Mouse (Mus musculus): ENCODE measurements around the gene Pik3c2b. TPM values are rescaled to one million over a fixed set of nuclear protein-coding genes. Genes with fewer than 3 reads are reported as not detected.
A peak's percentile ranks its signal among the peaks of the same experiment; 100 is the strongest.

Gene Pik3c2b
- polyA plus RNA-seq, 1 experiment from 2014 or later, result 16.3 TPM

DNA sequence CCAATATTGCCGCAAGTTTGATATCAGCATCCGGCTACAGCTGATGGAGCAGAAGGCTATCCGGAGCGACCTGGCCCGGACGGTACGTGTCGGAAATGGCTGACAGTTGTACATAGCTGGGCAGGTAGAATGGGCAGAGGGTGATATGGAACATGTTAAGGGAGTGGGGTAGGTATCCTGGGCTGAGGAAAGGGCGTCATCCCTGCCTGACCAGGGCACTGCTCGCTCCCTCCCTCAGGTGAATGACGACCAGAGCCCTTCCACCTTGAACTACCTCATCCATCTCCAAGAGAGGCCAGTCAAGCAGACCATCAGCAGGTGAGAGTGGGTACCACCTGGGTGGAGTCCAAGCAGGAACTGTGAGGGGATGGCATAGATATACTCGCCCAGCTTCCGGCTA lies 29.1 kb downstream of the Pik3c2b start:
- Histone ChIP-seq H3K36me3 (ENCODE audit: control insufficient read depth, insufficient read depth, low read length) (peaks cover 24% of the 10 kb centered on the region), H3K9ac (ENCODE audit: low read length) (no peak overlapping the region), H3K4me3 (ENCODE audit: low read depth, low read length) (no peak overlapping the region), H3K4me1 (ENCODE audit: control insufficient read depth, insufficient read depth, low read length) (peaks cover 19% of the 10 kb centered on the region), H3K27ac (ENCODE audit: low read depth, low read length) (no peak overlapping the region), H3K9me3 (ENCODE audit: control insufficient read depth, low read length) (no peaks in the 10 kb centered on the region), H3K27me3 (ENCODE audit: control insufficient read depth, insufficient read depth, low read length) (no peaks in the 10 kb centered on the region), H3K4me2 (no peak overlapping the region)
- 93% methylated on average over 13 of the region's 13 CpGs for WGBS
- no peak for DNase-seq (ENCODE audit: low spot score, missing footprints)
- no peak for ATAC-seq (ENCODE audit: low FRiP score)

DNA sequence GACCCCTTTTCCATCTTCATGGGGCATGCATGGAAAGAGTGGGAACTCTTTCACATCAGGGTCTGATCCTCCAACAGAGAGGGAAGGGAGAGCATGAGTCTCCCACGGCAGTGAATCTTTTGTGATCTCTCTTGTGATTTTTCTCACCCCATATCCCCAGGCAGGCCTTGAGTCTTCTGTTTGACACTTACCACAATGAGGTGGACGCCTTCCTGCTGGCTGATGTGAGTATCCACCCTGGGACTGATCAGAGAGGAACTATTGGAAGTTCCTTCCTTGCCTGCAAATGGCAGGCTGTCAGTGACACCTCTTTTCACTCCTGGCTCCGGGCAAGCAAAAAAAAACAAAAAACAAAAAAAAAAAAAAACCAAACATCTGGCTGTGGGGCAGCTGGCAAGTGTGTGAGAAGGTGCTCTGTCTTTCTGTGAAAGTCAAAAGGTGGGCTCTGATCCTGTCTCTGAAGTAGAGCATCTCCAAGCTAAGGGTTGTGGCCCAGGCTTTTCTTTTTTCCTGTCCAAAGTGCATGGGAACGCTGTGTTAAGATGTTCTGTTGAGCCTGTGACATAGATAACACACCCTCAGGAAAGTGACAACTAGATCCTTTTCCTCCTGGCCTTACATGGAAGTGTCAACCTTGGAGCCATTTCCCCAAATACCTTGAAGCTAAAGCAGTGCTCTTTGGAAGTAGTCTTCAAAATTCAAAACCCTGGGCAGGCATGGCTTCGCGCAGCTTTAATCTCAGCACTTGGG lies 30.4 kb downstream of the Pik3c2b start:
- DNase-seq (ENCODE audit: low spot score, missing footprints) (no peak), ATAC-seq (ENCODE audit: low FRiP score) (no peak)
- Histone ChIP-seq H3K36me3 (ENCODE audit: control insufficient read depth, insufficient read depth, low read length) (peaks cover 24% of the 10 kb centered on the region), H3K9me3 (ENCODE audit: control insufficient read depth, low read length) (no peaks in the 10 kb centered on the region), H3K4me2 (no peak overlapping the region), H3K4me1 (ENCODE audit: control insufficient read depth, insufficient read depth, low read length) (peaks cover 32% of the 10 kb centered on the region), H3K27ac (ENCODE audit: low read depth, low read length) (no peak overlapping the region), H3K9ac (ENCODE audit: low read length) (no peak overlapping the region), H3K27me3 (ENCODE audit: control insufficient read depth, insufficient read depth, low read length) (no peaks in the 10 kb centered on the region), H3K4me3 (ENCODE audit: low read depth, low read length) (no peak overlapping the region)
- WGBS, result 88% methylated on average over 6 of the region's 6 CpGs

DNA sequence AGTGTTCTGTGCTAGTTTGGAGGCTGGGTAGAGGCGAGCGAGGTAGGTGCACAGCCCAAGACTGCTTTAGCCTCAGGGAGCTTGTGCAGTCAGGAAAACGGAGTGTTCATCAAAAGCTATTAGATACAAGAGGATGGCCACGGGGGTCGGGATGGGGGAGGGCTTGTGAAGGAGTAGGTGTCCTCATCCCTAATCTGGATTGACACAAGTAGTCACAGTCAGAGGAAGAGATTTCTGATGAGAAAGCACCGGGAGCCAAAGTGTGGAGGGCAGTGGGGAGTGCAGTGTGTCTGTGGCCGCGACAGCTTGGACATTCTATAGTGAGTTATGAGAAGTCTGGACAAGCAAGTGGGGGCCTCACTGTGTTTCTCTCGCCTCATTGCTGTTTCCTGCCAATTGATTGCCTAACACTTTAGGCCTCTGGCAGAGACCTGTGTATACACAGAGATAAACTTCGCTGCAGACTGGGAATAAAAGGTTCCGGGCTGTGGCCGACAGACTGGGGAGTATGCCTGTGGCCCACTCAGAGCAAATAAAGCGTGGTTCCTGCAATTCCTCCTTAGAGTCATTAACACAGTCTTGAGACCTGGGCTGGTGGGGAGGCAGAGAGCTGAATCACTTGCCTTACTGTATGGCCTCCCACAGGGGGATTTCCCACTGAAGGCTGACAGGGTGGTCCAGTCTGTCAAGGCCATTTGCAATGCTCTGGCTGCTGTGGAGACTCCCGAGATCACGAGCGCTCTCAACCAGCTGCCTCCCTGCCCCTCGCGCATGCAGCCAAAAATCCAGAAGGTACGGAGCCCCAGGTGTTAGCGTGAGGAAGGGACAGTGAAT lies 31.4 kb downstream of the Pik3c2b start:
- 57% methylated on average over 20 of the region's 20 CpGs for WGBS
- H3K9me3 ChIP-seq (ENCODE audit: control insufficient read depth, low read length), result no peaks in the 10 kb centered on the region
- H3K27me3 ChIP-seq (ENCODE audit: control insufficient read depth, insufficient read depth, low read length), result no peaks in the 10 kb centered on the region
- no peak overlapping the region for H3K4me2 ChIP-seq
- H3K9ac ChIP-seq (ENCODE audit: low read length), result no peak overlapping the region
- H3K4me3 ChIP-seq (ENCODE audit: low read depth, low read length), result no peak overlapping the region
- H3K4me1 ChIP-seq (ENCODE audit: control insufficient read depth, insufficient read depth, low read length), result peaks cover 40% of the 10 kb centered on the region
- ATAC-seq (ENCODE audit: low FRiP score), result no peak
- peaks cover 27% of the 10 kb centered on the region for H3K36me3 ChIP-seq (ENCODE audit: control insufficient read depth, insufficient read depth, low read length)
- H3K27ac ChIP-seq (ENCODE audit: low read depth, low read length), result peak overlapping the region; percentile 32
- DNase-seq (ENCODE audit: low spot score, missing footprints), result no peak

DNA sequence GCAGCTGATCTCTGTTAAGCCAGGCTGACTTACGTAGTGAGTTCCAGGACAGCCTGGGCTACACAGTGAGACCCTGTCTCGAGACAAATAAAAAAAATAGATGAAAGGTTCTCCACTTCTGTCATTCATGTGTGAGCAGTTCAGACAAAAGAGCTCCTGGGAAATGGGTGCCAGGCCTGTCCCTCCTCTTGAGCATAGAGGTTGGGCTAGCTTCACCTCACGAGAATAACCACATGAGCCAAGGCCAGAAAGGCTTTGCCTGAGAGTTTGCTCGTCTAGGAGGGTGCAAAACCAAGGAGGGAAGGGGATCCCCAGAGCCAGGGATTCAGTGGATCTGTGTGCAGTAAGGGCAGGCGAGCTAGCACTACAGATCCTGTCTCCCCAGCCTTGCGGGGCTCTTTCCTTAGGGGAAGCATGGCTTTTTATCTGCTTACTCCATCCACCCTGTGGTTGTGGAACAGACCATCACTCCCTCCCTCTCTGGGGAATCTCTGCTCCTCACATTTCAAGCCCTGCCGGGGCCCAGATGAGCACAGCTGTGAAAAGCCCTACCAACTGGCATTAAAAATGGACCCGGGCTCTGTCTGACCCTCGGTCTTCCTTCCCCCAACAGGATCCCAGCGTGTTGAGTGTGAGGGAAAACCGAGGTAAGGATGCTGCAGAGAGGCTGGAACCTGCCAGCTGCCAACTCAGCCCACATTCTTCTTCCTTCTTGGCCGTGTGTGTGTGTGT lies 32.3 kb downstream of the Pik3c2b start:
- 0 out of 2 replicates have a peak overlapping the region, but pooled peaks have one; percentile 12 for H3K9ac ChIP-seq (ENCODE audit: low read length)
- ATAC-seq (ENCODE audit: low FRiP score) (no peak), DNase-seq (ENCODE audit: low spot score, missing footprints) (no peak)
- H3K27ac ChIP-seq (ENCODE audit: low read depth, low read length), result peak overlapping the region; percentile 99
- peaks cover 30% of the 10 kb centered on the region for H3K36me3 ChIP-seq (ENCODE audit: control insufficient read depth, insufficient read depth, low read length)
- H3K9me3 ChIP-seq (ENCODE audit: control insufficient read depth, low read length), result no peaks in the 10 kb centered on the region
- H3K4me2 ChIP-seq, result no peak overlapping the region
- peaks cover 40% of the 10 kb centered on the region for H3K4me1 ChIP-seq (ENCODE audit: control insufficient read depth, insufficient read depth, low read length)
- 50% methylated on average over 12 of the region's 12 CpGs for WGBS
- H3K4me3 ChIP-seq (ENCODE audit: low read depth, low read length), result no peak overlapping the region
- H3K27me3 ChIP-seq (ENCODE audit: control insufficient read depth, insufficient read depth, low read length), result no peaks in the 10 kb centered on the region

DNA sequence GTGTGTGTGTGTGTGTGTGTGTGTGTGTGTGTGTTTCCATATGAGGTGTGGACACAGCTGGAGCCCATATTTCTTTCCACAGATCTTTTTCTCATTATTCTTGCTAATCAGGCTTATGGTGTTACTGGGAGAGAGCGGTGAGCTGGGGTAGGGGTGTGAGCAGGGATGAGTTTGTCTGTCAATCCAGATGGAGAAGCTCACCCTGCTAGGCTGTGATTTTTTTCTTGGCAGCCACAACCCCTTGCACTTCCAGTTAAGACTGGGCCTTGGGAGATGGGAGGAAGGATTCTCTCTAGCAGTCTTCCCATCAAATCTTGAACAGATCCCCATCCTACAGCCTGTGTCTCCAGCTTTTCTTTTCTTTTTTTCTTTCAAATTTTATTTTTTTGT lies 32.9 kb downstream of the Pik3c2b start:
- H3K27me3 ChIP-seq (ENCODE audit: control insufficient read depth, insufficient read depth, low read length), result no peaks in the 10 kb centered on the region
- no peak overlapping the region for H3K9ac ChIP-seq (ENCODE audit: low read length)
- 60% methylated on average over 1 of the region's 1 CpGs for WGBS
- DNase-seq (ENCODE audit: low spot score, missing footprints) (no peak), ATAC-seq (ENCODE audit: low FRiP score) (no peak)
- H3K4me2 ChIP-seq, result no peak overlapping the region
- no peaks in the 10 kb centered on the region for H3K9me3 ChIP-seq (ENCODE audit: control insufficient read depth, low read length)
- peaks cover 30% of the 10 kb centered on the region for H3K36me3 ChIP-seq (ENCODE audit: control insufficient read depth, insufficient read depth, low read length)
- peak overlapping the region; percentile 99 for H3K27ac ChIP-seq (ENCODE audit: low read depth, low read length)
- H3K4me3 ChIP-seq (ENCODE audit: low read depth, low read length), result no peak overlapping the region
- H3K4me1 ChIP-seq (ENCODE audit: control insufficient read depth, insufficient read depth, low read length), result peaks cover 40% of the 10 kb centered on the region

DNA sequence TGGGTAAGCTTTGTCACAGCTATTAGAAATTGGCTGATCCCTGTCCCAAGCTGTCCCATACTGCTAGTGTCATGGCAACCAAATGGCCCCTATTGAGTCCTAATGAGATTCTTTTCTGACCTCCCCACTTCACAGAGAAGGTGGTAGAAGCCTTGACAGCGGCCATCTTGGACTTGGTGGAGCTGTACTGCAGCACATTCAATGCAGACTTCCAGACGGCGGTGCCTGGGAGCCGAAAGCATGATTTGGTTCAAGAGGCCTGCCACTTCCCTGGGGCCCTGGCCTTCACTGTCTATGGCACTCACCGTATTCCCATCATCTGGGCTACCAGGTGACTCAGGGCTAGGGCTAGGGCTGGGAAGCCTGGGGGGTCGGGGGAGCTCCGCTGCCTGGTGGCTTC lies 34.0 kb downstream of the Pik3c2b start:
- Histone ChIP-seq H3K27ac (ENCODE audit: low read depth, low read length) (peak overlapping the region; percentile 99), H3K36me3 (ENCODE audit: control insufficient read depth, insufficient read depth, low read length) (peaks cover 32% of the 10 kb centered on the region), H3K4me3 (ENCODE audit: low read depth, low read length) (no peak overlapping the region), H3K9ac (ENCODE audit: low read length) (peak overlapping the region; percentile 43), H3K9me3 (ENCODE audit: control insufficient read depth, low read length) (no peaks in the 10 kb centered on the region), H3K4me1 (ENCODE audit: control insufficient read depth, insufficient read depth, low read length) (peaks cover 40% of the 10 kb centered on the region), H3K27me3 (ENCODE audit: control insufficient read depth, insufficient read depth, low read length) (no peaks in the 10 kb centered on the region), H3K4me2 (peak overlapping the region; percentile 20; the same call in 1 of the 2 replicates)
- DNase-seq (ENCODE audit: low spot score, missing footprints) (peak; percentile 96), ATAC-seq (ENCODE audit: low FRiP score) (peak; percentile 67)
- 37% methylated on average over 7 of the region's 7 CpGs for WGBS

DNA sequence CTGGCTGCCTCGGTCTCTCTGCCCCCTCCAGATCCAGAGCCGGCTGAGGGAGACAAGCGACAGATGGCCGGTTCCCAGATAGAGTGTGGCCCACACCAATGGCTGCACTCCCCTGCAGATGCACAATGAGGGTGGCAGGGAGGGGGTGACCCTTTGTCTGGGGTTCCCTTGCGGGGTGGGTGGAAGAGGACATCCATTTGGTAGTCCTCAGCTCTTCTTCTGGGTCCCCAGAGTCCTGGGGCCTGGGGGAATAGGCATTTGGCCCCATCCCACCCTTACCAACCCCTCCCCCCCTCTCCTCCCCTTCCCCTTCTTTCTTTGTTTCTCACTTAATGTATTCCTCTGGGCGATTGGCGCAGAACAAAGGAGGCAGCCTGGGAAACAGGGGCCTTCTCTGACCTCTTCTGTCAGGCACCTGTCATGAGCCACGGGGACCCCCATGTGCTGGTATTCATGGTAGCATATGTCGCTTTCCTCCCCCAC lies 34.7 kb downstream of the Pik3c2b start:
- H3K27ac ChIP-seq (ENCODE audit: low read depth, low read length), result peak overlapping the region; percentile 99
- H3K4me2 ChIP-seq, result peak overlapping the region; percentile 20
- H3K9me3 ChIP-seq (ENCODE audit: control insufficient read depth, low read length), result no peaks in the 10 kb centered on the region
- no peak overlapping the region for H3K4me3 ChIP-seq (ENCODE audit: low read depth, low read length)
- WGBS, result 7% methylated on average over 9 of the region's 9 CpGs
- DNase-seq (ENCODE audit: low spot score, missing footprints) (peak; percentile 97), ATAC-seq (ENCODE audit: low FRiP score) (peak; percentile 91)
- H3K9ac ChIP-seq (ENCODE audit: low read length), result peak overlapping the region; percentile 43
- no peaks in the 10 kb centered on the region for H3K27me3 ChIP-seq (ENCODE audit: control insufficient read depth, insufficient read depth, low read length)
- peaks cover 31% of the 10 kb centered on the region for H3K36me3 ChIP-seq (ENCODE audit: control insufficient read depth, insufficient read depth, low read length)
- H3K4me1 ChIP-seq (ENCODE audit: control insufficient read depth, insufficient read depth, low read length), result peaks cover 40% of the 10 kb centered on the region

DNA sequence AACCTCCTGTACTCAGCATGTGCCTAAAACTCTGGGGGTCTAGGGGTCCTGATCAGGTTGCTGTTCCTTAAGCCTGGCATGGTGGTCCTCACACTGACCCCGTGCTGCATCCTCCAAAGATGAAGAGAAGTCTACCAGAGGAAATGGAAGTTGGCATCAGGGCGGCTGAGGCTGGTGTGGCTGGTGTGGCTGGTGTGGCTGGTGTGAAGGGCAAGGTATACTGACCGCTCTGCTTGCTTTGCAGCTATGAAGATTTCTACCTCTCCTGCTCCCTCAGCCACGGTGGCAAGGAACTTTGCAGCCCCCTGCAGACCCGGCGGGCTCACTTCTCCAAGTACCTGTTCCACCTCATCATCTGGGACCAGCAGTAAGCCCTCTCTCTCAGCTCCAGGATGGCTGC lies 35.2 kb downstream of the Pik3c2b start:
- Histone ChIP-seq H3K9ac (ENCODE audit: low read length) (peak overlapping the region; percentile 43), H3K27ac (ENCODE audit: low read depth, low read length) (peak overlapping the region; percentile 99), H3K9me3 (ENCODE audit: control insufficient read depth, low read length) (no peaks in the 10 kb centered on the region), H3K36me3 (ENCODE audit: control insufficient read depth, insufficient read depth, low read length) (peaks cover 31% of the 10 kb centered on the region), H3K27me3 (ENCODE audit: control insufficient read depth, insufficient read depth, low read length) (no peaks in the 10 kb centered on the region), H3K4me3 (ENCODE audit: low read depth, low read length) (no peak overlapping the region), H3K4me2 (no peak overlapping the region), H3K4me1 (ENCODE audit: control insufficient read depth, insufficient read depth, low read length) (peaks cover 40% of the 10 kb centered on the region)
- 35% methylated on average over 6 of the region's 6 CpGs for WGBS
- DNase-seq (ENCODE audit: low spot score, missing footprints) (peak; percentile 90), ATAC-seq (ENCODE audit: low FRiP score) (no peak)
